Mouse (Mus musculus): ENCODE measurements around the gene Txk. TPM values are rescaled to one million over a fixed set of nuclear protein-coding genes. Genes with fewer than 3 reads are reported as not detected.

Txk gene
- total RNA-seq (2023): 1 to 10 TPM; 4.1 to 4.3 TPM

DNA sequence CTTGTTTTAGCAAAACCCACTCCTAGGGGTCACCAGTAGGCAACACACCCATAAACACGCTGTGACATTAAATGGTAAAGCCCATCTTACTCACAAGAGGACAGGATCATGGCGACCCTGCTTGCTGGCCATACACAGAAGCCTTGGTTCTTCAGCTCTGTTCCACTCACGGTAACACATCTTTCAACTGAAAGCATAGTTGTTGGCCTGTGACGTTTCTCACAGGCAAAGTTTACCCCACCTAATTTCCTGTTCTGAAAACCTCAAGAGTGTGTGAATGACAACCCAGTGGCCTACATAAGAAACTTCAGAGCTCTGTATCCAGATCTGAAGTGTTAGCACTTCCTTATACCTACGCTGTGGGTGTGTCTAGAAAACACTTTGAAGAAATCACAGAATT, at the start of gene Txk:
TSS of gene Txk (minus strand) at position 193 of the 400 bp plus-strand sequence.

GRCm38 (mm10) chr5:72647418-72647907, 105.1 kb downstream of the Txk start, which contains the start of gene Nipal1:
TSS of gene Nipal1 (plus strand) at chr5:72647795.

Other genes with a start within 250 kb of the Txk start
- gene Corin, start 248.3 kb downstream of the Txk start, total RNA-seq (2023): not detected
- 10 to 100 TPM; 12.4 to 16.9 TPM for gene Nfxl1, start 193.1 kb downstream of the Txk start, total RNA-seq (2023)
- gene Zar1, start 171.5 kb downstream of the Txk start, total RNA-seq (2023): not detected
- not detected for gene Gm5868, start 165.2 kb downstream of the Txk start, total RNA-seq (2023)
- gene Cnga1, start 108.5 kb downstream of the Txk start, total RNA-seq (2023): not detected
- gene Nipal1, start 105.0 kb downstream of the Txk start, total RNA-seq (2023): not detected
- gene Tec, start 115.7 kb upstream of the Txk start, total RNA-seq (2023): 100 to 1,000 TPM; 127 to 148 TPM
- gene Slain2, start 161.5 kb upstream of the Txk start, total RNA-seq (2023): 10 to 100 TPM; 66.0 to 84.8 TPM
- gene Gm10135, start 221.9 kb upstream of the Txk start, total RNA-seq (2023): not detected

Data from B cell, adult 67 days (primary cell).